Mouse (Mus musculus) liver, embryonic 12.5 days (tissue): ENCODE measurements around the gene Sorbs2. TPM values are rescaled to one million over a fixed set of nuclear protein-coding genes. Genes with fewer than 3 reads are reported as not detected.

Experiments used
- ATAC-seq: fragments of 200-750 bp; cut with Nextera tagmentation; 2 replicates; pipeline ENCODE4 v1.8.0; 2017; ENCODE audit warnings: moderate number of reproducible peaks, mild to moderate bottlenecking, moderate library complexity
- H3K27ac ChIP-seq: fragments of 300-500 bp; sonication (generic); 2 replicates; pipeline ENCODE4 v1.5.1; 2016; ENCODE audit warnings: mild to moderate bottlenecking
- H3K27me3 ChIP-seq: fragments of 300-500 bp; sonication (generic); replicated peaks from 2 replicates; pipeline ENCODE4 v1.6.1; 2016; ENCODE audit warnings: mild to moderate bottlenecking, moderate library complexity
- H3K36me3 ChIP-seq: fragments of 300-500 bp; sonication (generic); 2 replicates; pipeline ENCODE4 v1.6.1; 2016; ENCODE audit warnings: mild to moderate bottlenecking, moderate library complexity
- H3K4me1 ChIP-seq: fragments of 300-500 bp; sonication (generic); 2 replicates; pipeline ENCODE4 v1.6.1; 2016
- H3K4me2 ChIP-seq: fragments of 300-500 bp; sonication (generic); 2 replicates; pipeline ENCODE4 v1.6.1; 2016; ENCODE audit warnings: mild to moderate bottlenecking, moderate library complexity
- H3K4me3 ChIP-seq: fragments of 300-500 bp; sonication (generic); 2 replicates; pipeline ENCODE4 v1.5.1; 2016; ENCODE audit warnings: mild to moderate bottlenecking, moderate library complexity
- H3K9ac ChIP-seq: fragments of 300-500 bp; sonication (generic); 2 replicates; pipeline ENCODE4 v1.6.1; 2016; ENCODE audit warnings: mild to moderate bottlenecking, moderate library complexity
- H3K9me3 ChIP-seq: fragments of 300-500 bp; sonication (generic); replicated peaks from 2 replicates; pipeline ENCODE4 v1.6.1; 2016; ENCODE audit warnings: mild to moderate bottlenecking, moderate library complexity
- WGBS: fragments of 180-500 bp; shearing (Covaris S2); methylation state at CpG from one replicate; pipeline ENCODE4 v1.1.7; 2016; ENCODE audit not compliant: insufficient replicate concordance; 5-methylcytosine and 5-hydroxymethylcytosine counted together
- polyA plus RNA-seq: library from polyadenylated mRNA; unstranded; fragments of >200 nt; fragmentation: Nextera tagmentation; extraction: Ambion mirVana; gene quantifications from 2 replicates; pipeline ENCODE4 v1.2.1, GENCODE M21; 2016

Gene Sorbs2
- polyA plus RNA-seq, 1 experiment from 2014 or later: 3.6 TPM

- no peaks in the 10 kb centered on the region for H3K9me3 ChIP-seq
- no peak overlapping the region for H3K4me3 ChIP-seq
- H3K27me3 ChIP-seq: no peaks in the 10 kb centered on the region
- no peaks in the 10 kb centered on the region for H3K36me3 ChIP-seq
- 58% methylated on average over 2 of the region's 2 CpGs for WGBS
- H3K4me2 ChIP-seq: no peak overlapping the region
- no peak overlapping the region for H3K9ac ChIP-seq
- no peaks in the 10 kb centered on the region for H3K4me1 ChIP-seq
- no peak for ATAC-seq
- H3K27ac ChIP-seq: no peak overlapping the region
Measured at GRCm38 (mm10) chr8:45743326-45743725, 235.7 kb downstream of the Sorbs2 start.

GRCm38 (mm10) chr8:45743739-45744138 lies 236.2 kb downstream of the Sorbs2 start:
- Histone ChIP-seq H3K9me3 (no peaks in the 10 kb centered on the region), H3K4me1 (no peaks in the 10 kb centered on the region), H3K4me3 (no peak overlapping the region), H3K36me3 (no peaks in the 10 kb centered on the region), H3K27me3 (no peaks in the 10 kb centered on the region), H3K4me2 (no peak overlapping the region), H3K9ac (no peak overlapping the region), H3K27ac (no peak overlapping the region)
- no peak for ATAC-seq

GRCm38 (mm10) chr8:45751512-45752502 lies 244.2 kb downstream of the Sorbs2 start:
- Histone ChIP-seq H3K9ac (no peak overlapping the region), H3K27ac (no peak overlapping the region), H3K4me3 (no peak overlapping the region), H3K4me1 (no peaks in the 10 kb centered on the region), H3K9me3 (no peaks in the 10 kb centered on the region), H3K4me2 (no peak overlapping the region), H3K27me3 (no peaks in the 10 kb centered on the region), H3K36me3 (no peaks in the 10 kb centered on the region)
- 51% methylated on average over 12 of the region's 12 CpGs for WGBS
- ATAC-seq: no peak

GRCm38 (mm10) chr8:45755482-45755881 lies 247.9 kb downstream of the Sorbs2 start:
- no peak overlapping the region for H3K4me3 ChIP-seq
- no peak overlapping the region for H3K27ac ChIP-seq
- H3K9me3 ChIP-seq: no peaks in the 10 kb centered on the region
- no peaks in the 10 kb centered on the region for H3K27me3 ChIP-seq
- no peak overlapping the region for H3K9ac ChIP-seq
- H3K4me1 ChIP-seq: no peaks in the 10 kb centered on the region
- H3K36me3 ChIP-seq: no peaks in the 10 kb centered on the region
- ATAC-seq: no peak
- no peak overlapping the region for H3K4me2 ChIP-seq
- WGBS: 82% methylated on average over 9 of the region's 9 CpGs

- ATAC-seq: no peak
- H3K4me2 ChIP-seq: no peak overlapping the region
- 79% methylated on average over 7 of the region's 7 CpGs for WGBS
Measured at GRCm38 (mm10) chr8:45755972-45756371, 248.4 kb downstream of the Sorbs2 start.

GRCm38 (mm10) chr8:45760622-45761021 lies 253.0 kb downstream of the Sorbs2 start:
- Histone ChIP-seq H3K27me3 (no peaks in the 10 kb centered on the region), H3K9ac (no peak overlapping the region), H3K4me3 (no peak overlapping the region), H3K36me3 (no peaks in the 10 kb centered on the region), H3K4me1 (no peaks in the 10 kb centered on the region), H3K4me2 (no peak overlapping the region), H3K9me3 (no peaks in the 10 kb centered on the region), H3K27ac (no peak overlapping the region)
- 79% methylated on average over 9 of the region's 9 CpGs for WGBS
- no peak for ATAC-seq

More at GRCm38 (mm10) chr8:45755972-45756371, 248.4 kb downstream of the Sorbs2 start:
- no peaks in the 10 kb centered on the region for H3K4me1 ChIP-seq
- H3K4me3 ChIP-seq: no peak overlapping the region
- no peak overlapping the region for H3K9ac ChIP-seq
- H3K27ac ChIP-seq: no peak overlapping the region
- H3K36me3 ChIP-seq: no peaks in the 10 kb centered on the region
- no peaks in the 10 kb centered on the region for H3K27me3 ChIP-seq
- H3K9me3 ChIP-seq: no peaks in the 10 kb centered on the region

GRCm38 (mm10) chr8:45761053-45761452 lies 253.5 kb downstream of the Sorbs2 start:
- Histone ChIP-seq H3K36me3 (no peaks in the 10 kb centered on the region), H3K4me1 (no peaks in the 10 kb centered on the region), H3K9me3 (no peaks in the 10 kb centered on the region), H3K4me3 (no peak overlapping the region), H3K27me3 (no peaks in the 10 kb centered on the region), H3K9ac (no peak overlapping the region), H3K4me2 (no peak overlapping the region), H3K27ac (no peak overlapping the region)
- WGBS: 54% methylated on average over 1 of the region's 1 CpGs
- ATAC-seq: no peak

- no peaks in the 10 kb centered on the region for H3K9me3 ChIP-seq
- H3K36me3 ChIP-seq: no peaks in the 10 kb centered on the region
- ATAC-seq: no peak
- H3K9ac ChIP-seq: no peak overlapping the region
- H3K4me3 ChIP-seq: no peak overlapping the region
- H3K27me3 ChIP-seq: no peaks in the 10 kb centered on the region
- no peaks in the 10 kb centered on the region for H3K4me1 ChIP-seq
- 73% methylated on average over 15 of the region's 15 CpGs for WGBS
- H3K27ac ChIP-seq: no peak overlapping the region
- H3K4me2 ChIP-seq: no peak overlapping the region
Measured at GRCm38 (mm10) chr8:45762982-45763689, 255.5 kb downstream of the Sorbs2 start.

- H3K4me1 ChIP-seq: no peaks in the 10 kb centered on the region
- ATAC-seq: no peak
- H3K4me3 ChIP-seq: no peak overlapping the region
- no peaks in the 10 kb centered on the region for H3K36me3 ChIP-seq
- H3K9ac ChIP-seq: no peak overlapping the region
- no peak overlapping the region for H3K27ac ChIP-seq
- WGBS: 28% methylated on average over 11 of the region's 11 CpGs
- no peak overlapping the region for H3K4me2 ChIP-seq
- no peaks in the 10 kb centered on the region for H3K27me3 ChIP-seq
- no peaks in the 10 kb centered on the region for H3K9me3 ChIP-seq
Measured at GRCm38 (mm10) chr8:45763690-45764342, 256.2 kb downstream of the Sorbs2 start.

GRCm38 (mm10) chr8:45766138-45766537 lies 258.6 kb downstream of the Sorbs2 start:
- Histone ChIP-seq H3K4me3 (no peak overlapping the region), H3K9me3 (no peaks in the 10 kb centered on the region), H3K27me3 (no peaks in the 10 kb centered on the region), H3K27ac (no peak overlapping the region), H3K4me1 (no peaks in the 10 kb centered on the region), H3K9ac (no peak overlapping the region), H3K4me2 (no peak overlapping the region), H3K36me3 (no peaks in the 10 kb centered on the region)
- ATAC-seq: no peak
- 45% methylated on average over 11 of the region's 11 CpGs for WGBS

- Histone ChIP-seq H3K36me3 (no peaks in the 10 kb centered on the region), H3K27ac (no peak overlapping the region), H3K4me2 (no peak overlapping the region), H3K9ac (no peak overlapping the region), H3K9me3 (no peaks in the 10 kb centered on the region), H3K4me3 (no peak overlapping the region), H3K4me1 (no peaks in the 10 kb centered on the region), H3K27me3 (no peaks in the 10 kb centered on the region)
- WGBS: 70% methylated on average over 5 of the region's 5 CpGs
- no peak for ATAC-seq
Measured at GRCm38 (mm10) chr8:45774841-45775240, 267.3 kb downstream of the Sorbs2 start.

- H3K27me3 ChIP-seq: no peaks in the 10 kb centered on the region
- no peaks in the 10 kb centered on the region for H3K36me3 ChIP-seq
- no peak for ATAC-seq
- no peak overlapping the region for H3K4me2 ChIP-seq
- H3K4me3 ChIP-seq: no peak overlapping the region
- H3K9ac ChIP-seq: no peak overlapping the region
- 78% methylated on average over 7 of the region's 7 CpGs for WGBS
- no peak overlapping the region for H3K27ac ChIP-seq
- no peaks in the 10 kb centered on the region for H3K9me3 ChIP-seq
- no peaks in the 10 kb centered on the region for H3K4me1 ChIP-seq
Measured at GRCm38 (mm10) chr8:45775481-45775880, 267.9 kb downstream of the Sorbs2 start.
